Mouse (Mus musculus): ENCODE data around the gene Fbxw28. TPM values are rescaled to one million over a fixed set of nuclear protein-coding genes. Genes with fewer than 3 reads are reported as not detected.
"Not testable (repeated sequence)": the region's sequence is repeated elsewhere in the genome, so short reads cannot be mapped to it uniquely, and the experiment has no call there.

The Fbxw28 gene
- total RNA-seq (2022): not detected

GRCm38 (mm10) chr9:109339559-109339958 is at the start of gene Fbxw28:
Fbxw28 (minus strand) TSS chr9:109339659.
- DNase-seq (ENCODE audit: low spot score in 2 of 2): not testable (repeated sequence)

GRCm38 (mm10) chr9:109287576-109287975 is 51.9 kb downstream of the Fbxw28 start, which contains the start of gene Fbxw14:
Fbxw14 (minus strand) TSS chr9:109287676.
- DNase-seq (ENCODE audit: low spot score in 2 of 2): not testable (repeated sequence)

Other genes with a start within 250 kb of the Fbxw28 start
- 10 to 100 TPM; 82.9 to 99.8 (median 89.8) TPM for gene Plxnb1, start 244.3 kb downstream of the Fbxw28 start, total RNA-seq (2022)
- gene Fbxw21, start 177.6 kb downstream of the Fbxw28 start, total RNA-seq (2022): not detected
- gene Fbxw13, start 143.7 kb downstream of the Fbxw28 start, total RNA-seq (2022): not detected
- not detected for gene Fbxw20, start 104.9 kb downstream of the Fbxw28 start, total RNA-seq (2022)
- gene Fbxw14, start 52.0 kb downstream of the Fbxw28 start, total RNA-seq (2022): not detected
- gene Fbxw22, start 64.6 kb upstream of the Fbxw28 start, total RNA-seq (2022): not detected
- gene Fbxw16, start 109.5 kb upstream of the Fbxw28 start, total RNA-seq (2022): not detected
- gene Fbxw19, start 156.2 kb upstream of the Fbxw28 start, total RNA-seq (2022): not detected
- gene Fbxw15, start 228.6 kb upstream of the Fbxw28 start, total RNA-seq (2022): not detected

Data from layer of hippocampus, adult 8-10 months (tissue).